Mouse (Mus musculus) E14TG2a.4 (cell line): Measurements from ENCODE around the gene Srd5a3.

Experiments used
- CTCF ChIP-seq: conservative IDR thresholded peaks from 2 replicates; pipeline ENCODE4 v1.5.1; 2014; ENCODE audit warnings: low read length
- NANOG ChIP-seq: IDR thresholded peaks from 2 replicates; pipeline ENCODE4 v1.6.1; 2014; ENCODE audit warnings: borderline replicate concordance, low read length, mixed read lengths
- POU5F1 ChIP-seq: IDR thresholded peaks from 2 replicates; pipeline ENCODE4 v1.6.1; 2014; ENCODE audit warnings: low read length, borderline replicate concordance

DNA sequence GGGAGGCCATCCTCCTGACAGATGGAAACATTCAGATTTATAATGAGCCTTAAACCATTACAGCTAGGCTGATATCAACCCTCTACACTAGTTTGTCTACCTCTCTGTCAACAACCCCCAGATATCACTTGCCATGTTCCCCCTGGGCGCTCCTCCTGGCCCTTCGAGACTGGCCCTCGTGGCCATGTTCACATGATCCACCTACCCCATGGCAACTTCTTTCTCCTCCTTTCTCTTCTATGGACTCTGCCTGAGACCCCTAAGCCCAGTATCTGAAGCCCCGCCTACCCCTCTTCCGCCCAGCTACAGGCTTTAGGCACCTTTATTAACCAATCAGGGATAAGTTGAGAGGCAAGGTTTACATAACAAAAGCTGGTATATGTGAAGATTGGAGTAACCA lies 39.7 kb downstream of the Srd5a3 start:
- TF ChIP-seq CTCF (no peak), POU5F1 (no peak), NANOG (no peak)
